Mouse (Mus musculus): Measurements from ENCODE around the gene Krt222.
"Not testable (repeated sequence)": the region's sequence is repeated elsewhere in the genome, so short reads cannot be mapped to it uniquely, and the experiment has no call there.

Krt222 gene

GRCm38 (mm10) chr11:99243820-99244374, at the start of gene Krt222:
Gene Krt222 (minus strand): TSS chr11:99244085.
- in situ Hi-C loops (cut with MboI, MseI), result no loop called here

DNA sequence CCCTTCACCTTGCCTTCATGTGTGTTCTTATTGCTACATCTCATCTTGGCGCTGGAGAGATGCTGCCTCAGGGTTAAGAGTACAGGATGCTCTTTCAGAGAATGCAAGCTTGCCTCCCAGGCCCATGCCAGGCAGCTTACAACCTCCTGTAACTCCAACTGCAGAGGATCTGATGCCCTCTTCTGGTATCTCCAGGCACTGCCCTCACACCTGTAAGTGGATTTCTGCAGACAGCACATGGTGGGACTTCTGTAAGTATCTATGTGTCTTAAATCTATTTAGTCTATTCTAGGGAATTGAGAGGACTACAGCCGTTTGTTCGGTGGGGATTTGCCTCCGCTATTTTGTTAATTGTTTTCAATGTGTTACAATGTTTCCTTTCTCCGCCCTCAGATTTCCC, 49.0 kb upstream of the Krt222 start:
- in situ Hi-C loops (cut with MboI, MseI), result loop anchor here in 1 of 2 experiments (5.0 kb wide), 2 partner anchors 36 to 96 kb away; no protein-coding TSS in a partner anchor

GRCm38 (mm10) chr11:99284833-99285312, 41.0 kb upstream of the Krt222 start, which contains the start of gene Krt24:
Gene Krt24 (minus strand): TSS chr11:99285262.
- in situ Hi-C loops (cut with MboI, MseI), result loop anchor here in 1 of 2 experiments (5.0 kb wide), 1 partner anchor 228 kb away; no protein-coding TSS in a partner anchor

GRCm38 (mm10) chr11:99284011-99284410, 40.1 kb upstream of the Krt222 start:
- in situ Hi-C loops (cut with MboI, MseI), result loop anchor here in 1 of 2 experiments (5.0 kb wide), 1 partner anchor 227 kb away; no protein-coding TSS in a partner anchor

DNA sequence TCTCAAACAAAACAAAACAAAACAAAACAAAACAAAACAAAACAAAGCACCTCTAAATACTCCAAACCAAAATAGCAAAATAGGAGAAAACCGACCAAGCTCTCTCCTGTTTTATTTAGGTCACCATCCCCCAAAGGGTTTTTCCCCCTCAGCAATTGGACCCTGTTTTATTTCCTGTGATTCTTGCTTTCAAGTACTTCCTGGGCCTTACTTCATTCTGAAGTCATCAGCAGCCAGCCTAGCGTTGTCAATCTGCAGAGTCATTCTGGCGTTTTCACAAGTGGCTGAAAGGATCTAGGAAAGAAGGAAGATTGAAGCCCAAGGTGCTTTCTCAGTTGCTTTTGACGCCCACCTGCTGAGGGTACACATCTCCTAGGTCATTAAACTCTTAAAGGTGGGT, 39.4 kb upstream of the Krt222 start:
- in situ Hi-C loops (cut with MboI, MseI), result loop anchor here in 1 of 2 experiments (5.0 kb wide), 1 partner anchor 226 kb away; no protein-coding TSS in a partner anchor

- in situ Hi-C loops (cut with MboI, MseI), result loop anchor here in 1 of 2 experiments (5.0 kb wide), 1 partner anchor 224 kb away; no protein-coding TSS in a partner anchor
Observed at GRCm38 (mm10) chr11:99281116-99281515, 37.2 kb upstream of the Krt222 start.

- in situ Hi-C loops (cut with MboI, MseI), result loop anchor here in 1 of 2 experiments (5.0 kb wide), 1 partner anchor 223 kb away; no protein-coding TSS in a partner anchor
Observed at GRCm38 (mm10) chr11:99279986-99280385, 36.1 kb upstream of the Krt222 start.

DNA sequence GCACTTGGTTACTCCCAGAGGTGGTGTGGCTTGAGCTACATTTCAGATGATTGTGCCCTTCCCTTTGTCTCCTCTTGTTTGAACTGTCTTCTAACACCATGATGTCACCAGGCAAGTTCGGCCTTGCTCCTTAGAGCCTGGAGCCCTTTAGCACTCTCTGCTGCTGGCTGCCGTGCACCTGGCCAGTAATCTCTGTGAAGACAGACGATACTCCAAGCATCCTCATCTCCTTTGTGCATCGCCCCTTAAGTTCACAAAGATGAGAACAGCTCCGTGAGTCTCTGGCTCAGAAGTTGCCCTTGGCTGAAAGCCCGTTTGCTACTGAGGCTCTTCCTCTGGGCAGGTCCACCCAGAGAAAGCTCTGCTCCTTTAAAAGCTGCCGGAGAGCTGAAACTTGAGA, 32.9 kb upstream of the Krt222 start:
- in situ Hi-C loops (cut with MboI, MseI), result no loop called here

- in situ Hi-C loops (cut with MboI, MseI), result no loop called here
Observed at GRCm38 (mm10) chr11:99275624-99276023, 31.7 kb upstream of the Krt222 start.

DNA sequence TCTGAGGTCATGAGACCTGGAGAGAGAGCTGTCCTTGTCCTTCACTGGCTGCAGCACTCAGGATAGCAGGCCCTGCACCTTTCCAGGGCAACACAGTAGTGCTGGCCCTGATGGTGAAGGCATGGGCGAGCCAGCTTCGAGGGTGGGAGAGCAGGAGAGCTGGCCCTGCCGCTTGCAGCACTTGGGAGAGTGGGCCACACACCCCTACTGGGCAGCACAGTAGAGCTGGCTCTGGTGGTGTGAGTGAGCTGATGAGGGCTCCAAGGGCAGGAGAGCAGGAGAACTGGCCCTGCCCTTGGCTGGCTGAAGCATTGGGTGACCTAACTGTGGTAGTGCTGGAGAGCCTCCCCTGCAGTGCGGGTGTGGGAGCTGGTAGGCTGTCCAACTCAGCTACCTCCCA, 28.8 kb upstream of the Krt222 start:
- in situ Hi-C loops (cut with MboI, MseI), result no loop called here

- in situ Hi-C loops (cut with MboI, MseI), result no loop called here
Observed at GRCm38 (mm10) chr11:99269192-99269591, 25.3 kb upstream of the Krt222 start.

DNA sequence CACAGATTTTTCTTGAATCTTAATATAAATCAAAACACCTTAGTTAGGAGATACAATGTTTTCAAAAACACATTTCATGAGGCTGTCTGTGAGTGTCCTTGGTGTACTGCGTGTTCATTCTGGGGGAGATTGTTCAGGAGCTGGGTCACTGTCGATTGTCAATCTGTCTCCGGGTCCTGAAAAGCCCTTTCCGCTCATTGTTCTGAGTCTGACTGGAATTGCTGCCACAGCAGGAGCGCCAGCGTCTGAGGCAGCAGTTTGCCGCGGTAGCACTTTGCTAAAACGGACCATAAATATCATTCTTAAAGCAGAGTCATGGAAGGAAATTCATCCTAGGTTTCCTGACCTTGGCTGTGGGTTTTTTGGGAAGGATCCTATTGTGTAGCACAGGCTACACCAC, 21.9 kb upstream of the Krt222 start:
- in situ Hi-C loops (cut with MboI, MseI), result no loop called here

DNA sequence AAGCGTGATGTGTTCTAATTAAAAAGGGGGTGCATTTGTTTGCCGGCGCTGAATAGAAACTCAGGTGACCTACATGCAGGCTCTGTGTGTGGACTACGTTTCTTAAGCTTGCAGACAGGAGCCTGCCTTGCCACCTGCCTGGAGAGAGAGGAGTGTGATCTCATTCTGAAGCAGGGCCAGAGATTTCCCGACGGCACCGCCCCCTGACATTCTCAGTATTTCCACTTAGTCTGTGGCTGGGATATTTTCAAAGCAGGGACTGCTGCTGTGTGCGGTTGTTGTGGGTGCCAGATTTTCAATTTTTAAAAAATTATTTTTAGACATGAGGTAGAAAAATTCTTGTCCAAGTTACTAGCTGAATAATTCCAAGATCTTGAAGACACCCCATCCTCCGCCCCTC, 21.3 kb upstream of the Krt222 start:
- in situ Hi-C loops (cut with MboI, MseI), result no loop called here

- in situ Hi-C loops (cut with MboI, MseI), result loop anchor here in 1 of 2 experiments (5.0 kb wide), 1 partner anchor 36 kb away; no protein-coding TSS in a partner anchor
Observed at GRCm38 (mm10) chr11:99256213-99256612, 12.3 kb upstream of the Krt222 start.

DNA sequence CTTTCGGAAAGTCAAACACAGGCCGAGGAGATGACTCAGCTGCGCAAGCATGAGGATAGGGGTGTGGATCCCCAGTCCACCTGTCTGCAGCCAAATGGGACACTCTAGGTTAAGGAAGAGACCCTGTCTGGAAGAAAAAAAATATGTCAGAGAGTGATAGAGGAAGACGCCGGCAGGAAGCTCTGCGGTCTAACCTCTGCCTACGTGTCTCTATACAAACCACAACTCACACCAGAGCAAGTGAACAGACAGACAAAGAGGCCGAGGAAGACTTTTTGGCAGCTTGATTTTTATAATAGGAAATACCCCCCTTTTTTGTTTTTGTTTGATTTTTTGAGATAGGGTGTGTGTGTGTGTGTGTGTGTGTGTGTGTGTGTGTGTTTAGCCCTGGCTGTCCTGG, 11.4 kb upstream of the Krt222 start:
- in situ Hi-C loops (cut with MboI, MseI), result loop anchor here in 1 of 2 experiments (5.0 kb wide), 1 partner anchor 37 kb away; no protein-coding TSS in a partner anchor

DNA sequence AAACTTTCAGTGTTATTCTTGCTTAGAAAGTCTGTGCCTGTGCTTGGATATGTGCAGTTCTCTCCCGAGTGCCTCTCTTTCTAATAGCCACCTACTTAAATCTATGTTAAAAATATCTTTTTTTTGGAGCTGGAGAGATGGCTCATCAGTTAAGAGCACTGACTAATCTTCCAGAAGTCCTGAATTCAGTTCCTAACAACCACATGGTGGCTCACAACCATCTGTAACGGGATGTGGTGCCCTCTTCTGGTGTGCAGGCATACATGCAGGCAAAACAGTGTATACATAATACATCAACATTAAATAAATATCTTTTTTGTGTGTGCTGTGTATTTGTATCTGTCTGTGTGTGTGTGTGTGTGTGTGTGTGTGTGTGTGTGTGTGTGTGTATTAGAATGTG, 10.0 kb upstream of the Krt222 start:
- in situ Hi-C loops (cut with MboI, MseI), result no loop called here

- in situ Hi-C loops (cut with MboI, MseI), result no loop called here
Observed at GRCm38 (mm10) chr11:99252671-99253070, 8.8 kb upstream of the Krt222 start.

GRCm38 (mm10) chr11:99250666-99251065, 6.8 kb upstream of the Krt222 start:
- in situ Hi-C loops (cut with MboI, MseI), result no loop called here

- in situ Hi-C loops (cut with MboI, MseI), result no loop called here
Observed at GRCm38 (mm10) chr11:99250241-99250640, 6.4 kb upstream of the Krt222 start.

DNA sequence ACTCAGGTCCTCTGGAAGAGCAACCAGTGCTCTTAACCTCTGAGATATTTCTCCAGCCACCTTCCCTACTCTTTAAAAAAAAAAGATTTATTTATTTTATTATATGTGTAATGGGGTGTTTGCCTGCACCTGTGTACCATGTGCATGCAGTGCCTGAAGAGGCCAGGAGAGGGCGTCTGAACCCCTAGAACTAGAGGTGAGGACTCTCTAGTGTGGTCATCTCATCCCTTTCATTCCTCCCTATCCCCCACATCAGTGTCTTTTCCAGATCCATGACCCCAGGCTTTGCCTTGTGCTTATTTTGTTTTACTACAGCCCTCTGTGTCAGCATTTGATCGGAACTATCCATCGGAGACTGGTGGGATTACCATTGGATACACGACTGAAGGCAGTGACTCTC, 5.2 kb upstream of the Krt222 start:
- in situ Hi-C loops (cut with MboI, MseI), result loop anchor here in 1 of 2 experiments (5.0 kb wide), 1 partner anchor 52 kb away; no protein-coding TSS in a partner anchor

- in situ Hi-C loops (cut with MboI, MseI), result loop anchor here in 1 of 2 experiments (5.0 kb wide), 1 partner anchor 51 kb away; no protein-coding TSS in a partner anchor
Observed at GRCm38 (mm10) chr11:99247916-99248315, 4.0 kb upstream of the Krt222 start.

GRCm38 (mm10) chr11:99244519-99244918, 634 bp upstream of the Krt222 start:
- in situ Hi-C loops (cut with MboI, MseI), result not testable (repeated sequence)
